Mouse (Mus musculus) kidney, postnatal 0 days (tissue): ENCODE results near the gene Igfn1. TPM values are rescaled to one million over a fixed set of nuclear protein-coding genes. Genes with fewer than 3 reads are reported as not detected.
A peak's percentile ranks its signal among the peaks of the same experiment; 100 is the strongest.

Source experiments
- ATAC-seq: fragments of 200-750 bp; cut with Nextera tagmentation; replicated peaks from 2 replicates; pipeline ENCODE4 v1.8.0; 2017; ENCODE audit warnings: low read depth, moderate number of reproducible peaks, moderate TSS enrichment, moderate library complexity; ENCODE audit not compliant: low FRiP score
- DNase-seq: peaks from one replicate; pipeline ENCODE4 v3.0.0-alpha.2; 2016; ENCODE audit warnings: low spot score
- H3K27ac ChIP-seq: fragments of 300-500 bp; sonication (generic); 2 replicates; pipeline ENCODE4 v1.5.1; 2014; ENCODE audit warnings: mild to moderate bottlenecking
- H3K27me3 ChIP-seq: fragments of 300-500 bp; sonication (generic); 2 replicates; pipeline ENCODE4 v1.6.1; 2014; ENCODE audit warnings: low read length, mixed read lengths; ENCODE audit not compliant: insufficient read depth
- H3K36me3 ChIP-seq: fragments of 300-500 bp; sonication (generic); 2 replicates; pipeline ENCODE4 v1.6.1; 2014; ENCODE audit warnings: low read length, mixed read lengths; ENCODE audit not compliant: insufficient read depth
- H3K4me1 ChIP-seq: fragments of 300-500 bp; sonication (generic); replicated peaks from 2 replicates; pipeline ENCODE4 v1.6.1; 2014; ENCODE audit warnings: antibody characterized with exemption, low read length, mixed read lengths; ENCODE audit not compliant: insufficient read depth
- H3K4me2 ChIP-seq: fragments of 300-500 bp; sonication (generic); 2 replicates; pipeline ENCODE4 v1.6.1; 2014; ENCODE audit warnings: mild to moderate bottlenecking, low read length, moderate library complexity, mixed read lengths
- H3K4me3 ChIP-seq: fragments of 300-500 bp; sonication (generic); replicated peaks from 2 replicates; pipeline ENCODE4 v1.5.1; 2014; ENCODE audit warnings: low read depth, low read length
- H3K9ac ChIP-seq: fragments of 300-500 bp; sonication (generic); 2 replicates; pipeline ENCODE4 v1.6.1; 2014; ENCODE audit warnings: low read depth, low read length
- H3K9me3 ChIP-seq: fragments of 300-500 bp; sonication (generic); replicated peaks from 2 replicates; pipeline ENCODE4 v1.6.1; 2016; ENCODE audit warnings: low read length, inconsistent platforms, mixed read lengths
- CTCF ChIP-seq: IDR thresholded peaks from 2 replicates; pipeline ENCODE4 v1.5.1; 2016; ENCODE audit warnings: antibody characterized with exemption, low read depth, mild to moderate bottlenecking, moderate library complexity
- WGBS: fragments of 180-500 bp; shearing (Covaris S2); extraction: QIAGEN DNeasy Blood & Tissue Kit; methylation state at CpG from one replicate; pipeline ENCODE4 v1.1.7; 2014; 5-methylcytosine and 5-hydroxymethylcytosine counted together
- polyA plus RNA-seq: library from polyadenylated mRNA; unstranded; fragments of >200 nt; fragmentation: Nextera tagmentation; extraction: Ambion mirVana; gene quantifications from 2 replicates; pipeline ENCODE4 v1.2.1, GENCODE M21; 2015

Gene Igfn1
- polyA plus RNA-seq, 1 experiment from 2014 or later, result 0.25 TPM

GRCm38 (mm10) chr1:135967739-135968138 lies 38.4 kb downstream of the Igfn1 start:
- ATAC-seq (no peak), DNase-seq (no peak)
- H3K4me3 ChIP-seq, result no peak overlapping the region
- no peak overlapping the region for H3K9ac ChIP-seq
- H3K4me1 ChIP-seq, result no peaks in the 10 kb centered on the region
- TF ChIP-seq CTCF, result no peak
- no peaks in the 10 kb centered on the region for H3K36me3 ChIP-seq
- no peaks in the 10 kb centered on the region for H3K27me3 ChIP-seq
- H3K4me2 ChIP-seq, result no peak overlapping the region
- no peak overlapping the region for H3K27ac ChIP-seq
- H3K9me3 ChIP-seq, result no peaks in the 10 kb centered on the region
- 72% methylated on average over 4 of the region's 4 CpGs for WGBS

DNA sequence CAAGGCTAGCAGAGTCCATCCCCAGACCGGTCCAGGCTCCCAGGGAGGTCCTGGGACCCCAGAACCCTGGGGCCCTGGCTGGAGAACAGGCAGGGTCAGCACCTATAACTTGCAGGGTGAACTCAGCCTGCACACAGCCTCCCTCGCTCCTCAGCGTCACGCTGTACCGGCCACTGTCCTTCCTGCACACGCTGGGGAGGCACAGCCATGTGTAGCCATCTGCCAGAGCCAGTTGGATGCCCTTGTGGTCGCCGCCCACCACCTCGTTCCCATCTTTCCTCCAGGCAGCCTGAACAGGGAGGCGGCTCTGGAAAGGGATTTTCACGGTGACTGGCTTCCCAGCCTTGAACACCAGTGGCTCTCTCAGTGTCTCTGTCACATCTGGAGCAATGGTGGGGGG lies 41.6 kb downstream of the Igfn1 start:
- Histone ChIP-seq H3K4me3 (no peak overlapping the region), H3K27ac (no peak overlapping the region), H3K4me2 (no peak overlapping the region), H3K9me3 (no peaks in the 10 kb centered on the region), H3K9ac (no peak overlapping the region), H3K27me3 (no peaks in the 10 kb centered on the region), H3K36me3 (no peaks in the 10 kb centered on the region), H3K4me1 (no peaks in the 10 kb centered on the region)
- TF ChIP-seq CTCF, result no peak
- DNase-seq, result peak; percentile 16
- 0 out of 2 replicates have a peak, but pooled peaks have one; percentile 44 for ATAC-seq
- 52% methylated on average over 11 of the region's 11 CpGs for WGBS

GRCm38 (mm10) chr1:135963177-135963576 lies 43.0 kb downstream of the Igfn1 start:
- H3K4me2 ChIP-seq, result no peak overlapping the region
- no peak overlapping the region for H3K27ac ChIP-seq
- DNase-seq (no peak), ATAC-seq (no peak)
- H3K27me3 ChIP-seq, result no peaks in the 10 kb centered on the region
- no peak overlapping the region for H3K9ac ChIP-seq
- H3K4me1 ChIP-seq, result no peaks in the 10 kb centered on the region
- no peaks in the 10 kb centered on the region for H3K36me3 ChIP-seq
- H3K4me3 ChIP-seq, result no peak overlapping the region
- WGBS, result 57% methylated on average over 5 of the region's 5 CpGs
- H3K9me3 ChIP-seq, result no peaks in the 10 kb centered on the region
- TF ChIP-seq CTCF, result no peak

GRCm38 (mm10) chr1:135958483-135958882 lies 47.7 kb downstream of the Igfn1 start:
- H3K4me3 ChIP-seq, result no peak overlapping the region
- no peaks in the 10 kb centered on the region for H3K36me3 ChIP-seq
- H3K27ac ChIP-seq, result no peak overlapping the region
- H3K9ac ChIP-seq, result no peak overlapping the region
- no peaks in the 10 kb centered on the region for H3K27me3 ChIP-seq
- no peaks in the 10 kb centered on the region for H3K4me1 ChIP-seq
- WGBS, result 41% methylated on average over 4 of the region's 4 CpGs
- H3K9me3 ChIP-seq, result no peaks in the 10 kb centered on the region
- H3K4me2 ChIP-seq, result no peak overlapping the region
- DNase-seq (peak; percentile 83), ATAC-seq (peak; percentile 25; the same call in 1 of the 2 replicates)
- TF ChIP-seq CTCF, result peak; percentile 87

- TF ChIP-seq CTCF, result no peak
- DNase-seq (no peak), ATAC-seq (no peak)
- Histone ChIP-seq H3K4me1 (no peaks in the 10 kb centered on the region), H3K4me3 (no peak overlapping the region), H3K36me3 (no peaks in the 10 kb centered on the region), H3K27me3 (no peaks in the 10 kb centered on the region), H3K9me3 (no peaks in the 10 kb centered on the region), H3K4me2 (no peak overlapping the region), H3K9ac (no peak overlapping the region), H3K27ac (no peak overlapping the region)
- WGBS, result 75% methylated on average over 2 of the region's 2 CpGs
Observed at GRCm38 (mm10) chr1:135948871-135949270, 57.3 kb downstream of the Igfn1 start.

DNA sequence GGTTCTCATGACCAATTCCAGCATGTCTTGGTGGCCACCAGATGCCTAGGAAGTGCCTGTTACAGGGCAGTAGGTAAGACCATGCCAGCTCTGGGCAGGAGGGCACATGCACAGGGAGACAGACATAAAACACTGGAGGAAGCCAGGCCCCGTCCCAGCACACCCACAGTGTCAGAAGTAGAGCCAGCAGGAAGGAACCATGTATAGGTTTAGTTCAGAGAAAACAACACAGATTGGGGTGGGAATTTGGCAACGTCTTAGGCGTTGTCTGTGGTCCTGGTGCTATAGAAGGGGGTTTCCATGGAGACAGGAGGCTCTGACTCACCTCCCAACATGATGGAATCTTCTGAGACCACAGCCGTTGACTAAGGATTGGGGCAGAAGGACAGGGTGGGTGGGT lies 59.9 kb downstream of the Igfn1 start:
- no peak overlapping the region for H3K9ac ChIP-seq
- no peak for TF ChIP-seq CTCF
- no peaks in the 10 kb centered on the region for H3K4me1 ChIP-seq
- no peaks in the 10 kb centered on the region for H3K9me3 ChIP-seq
- H3K27me3 ChIP-seq, result no peaks in the 10 kb centered on the region
- H3K36me3 ChIP-seq, result no peaks in the 10 kb centered on the region
- H3K4me2 ChIP-seq, result no peak overlapping the region
- ATAC-seq (no peak), DNase-seq (no peak)
- WGBS, result 57% methylated on average over 4 of the region's 4 CpGs
- H3K27ac ChIP-seq, result no peak overlapping the region
- no peak overlapping the region for H3K4me3 ChIP-seq

GRCm38 (mm10) chr1:135945711-135946110 lies 60.4 kb downstream of the Igfn1 start:
- Histone ChIP-seq H3K4me1 (no peaks in the 10 kb centered on the region), H3K27ac (no peak overlapping the region), H3K27me3 (no peaks in the 10 kb centered on the region), H3K4me2 (no peak overlapping the region), H3K4me3 (no peak overlapping the region), H3K36me3 (no peaks in the 10 kb centered on the region), H3K9ac (no peak overlapping the region), H3K9me3 (no peaks in the 10 kb centered on the region)
- DNase-seq (peak; percentile 90), ATAC-seq (peak; percentile 23)
- WGBS, result 9% methylated on average over 7 of the region's 7 CpGs
- TF ChIP-seq CTCF, result peak; percentile 85
